Mouse (Mus musculus): Measurements from ENCODE around the gene Hormad2. TPM values are rescaled to one million over a fixed set of nuclear protein-coding genes. Genes with fewer than 3 reads are reported as not detected.

The Hormad2 gene
- total and polyA plus RNA-seq, 3 experiments, result not detected

DNA sequence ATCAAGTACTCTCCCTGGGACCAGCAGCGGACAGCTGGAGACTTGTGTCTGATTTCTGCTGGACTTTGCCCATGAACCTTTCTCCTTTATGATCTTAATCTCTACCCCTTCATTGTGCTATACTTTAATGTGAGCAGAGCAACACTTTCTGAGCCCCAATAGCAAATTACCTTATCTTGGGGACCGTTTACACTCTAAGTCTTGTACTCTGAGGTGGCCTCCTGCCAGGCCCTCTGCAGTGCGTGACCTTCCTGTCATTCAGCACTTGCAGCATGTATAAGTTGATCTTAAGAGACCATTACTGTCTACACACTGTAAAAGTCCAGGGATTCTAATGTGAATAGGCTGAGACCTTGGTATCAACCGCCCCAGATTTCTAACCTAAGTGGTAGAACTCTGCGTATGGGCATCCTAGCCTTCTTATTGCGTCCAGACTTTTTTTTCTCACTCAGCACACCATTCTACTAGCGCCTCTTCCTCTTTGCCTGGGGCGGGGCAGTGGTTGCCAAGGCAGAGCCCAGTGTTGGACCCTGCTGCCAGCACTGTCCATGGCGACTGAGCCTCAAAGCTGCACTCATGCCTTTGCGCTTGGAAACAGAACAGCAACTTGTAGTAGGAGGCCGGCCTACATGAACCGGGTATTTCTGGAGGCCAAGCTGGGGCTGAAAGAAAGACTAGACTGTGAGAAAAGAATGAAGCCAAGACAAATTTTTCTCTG, 11.7 kb upstream of the Hormad2 start:
- H3K27ac ChIP-seq (ENCODE audit: insufficient read depth, low read depth), result no peak overlapping the region
- no peaks in the 10 kb centered on the region for H3K27me3 ChIP-seq (replicated peaks)
- no peak overlapping the region for H3K4me2 ChIP-seq (ENCODE audit: insufficient read depth, low read depth, poor library complexity, severe bottlenecking)
- H3K9me3 ChIP-seq (replicated peaks; ENCODE audit: low read length), result no peaks in the 10 kb centered on the region
- dilution Hi-C loops (cut with MboI; ENCODE audit: extremely low pct_ligation_motif_present, extremely low pct_unique_long_range_greater_than_20kb, low sequenced_read_pairs), result no loop called here
- H3K9ac ChIP-seq (ENCODE audit: insufficient read depth, low read depth), result no peak overlapping the region
- H3K79me2 ChIP-seq (replicated peaks; ENCODE audit: control insufficient read depth, extremely low read depth, insufficient read depth, poor library complexity, severe bottlenecking), result no peaks in the 10 kb centered on the region
- H3K4me3 ChIP-seq (replicated peaks in 1 of 3; ENCODE audit: low read depth in 2 of 3, low read length in 2 of 3, poor library complexity in 1 of 3), result no peak overlapping the region
- no peaks in the 10 kb centered on the region for H3K36me3 ChIP-seq (replicated peaks in 1 of 2; ENCODE audit: control insufficient read depth in 1 of 2, insufficient read depth in 1 of 2, low read length in 1 of 2)
- H3K4me1 ChIP-seq (ENCODE audit: control insufficient read depth in 1 of 2, insufficient read depth in 2 of 2), result peaks cover 2 to 8% of the 10 kb centered on the region in 2 experiments; a peak in 3 of 4 replicates
- no peak for DNase-seq (ENCODE audit: extremely low read depth)
- TF ChIP-seq ETS1 (conservative IDR thresholded peaks at IDR 0.05; ENCODE audit: low read depth, low read length), result no peak
- no peak for TF ChIP-seq MYC (IDR thresholded peaks at IDR 0.05; ENCODE audit: low read depth, low read length)
- no peak for TF ChIP-seq RCOR1 (conservative IDR thresholded peaks at IDR 0.05; ENCODE audit: low read depth, low read length)
- TF ChIP-seq EP300 (IDR thresholded peaks at IDR 0.05; ENCODE audit: low read length), result no peak
- TF ChIP-seq TBP (conservative IDR thresholded peaks at IDR 0.05; ENCODE audit: low read depth, low read length), result no peak
- in situ Hi-C loops (cut with MboI; ENCODE audit: low pct_ligation_motif_present, low pct_unique_long_range_greater_than_20kb, low sequenced_read_pairs), result no loop called here

DNA sequence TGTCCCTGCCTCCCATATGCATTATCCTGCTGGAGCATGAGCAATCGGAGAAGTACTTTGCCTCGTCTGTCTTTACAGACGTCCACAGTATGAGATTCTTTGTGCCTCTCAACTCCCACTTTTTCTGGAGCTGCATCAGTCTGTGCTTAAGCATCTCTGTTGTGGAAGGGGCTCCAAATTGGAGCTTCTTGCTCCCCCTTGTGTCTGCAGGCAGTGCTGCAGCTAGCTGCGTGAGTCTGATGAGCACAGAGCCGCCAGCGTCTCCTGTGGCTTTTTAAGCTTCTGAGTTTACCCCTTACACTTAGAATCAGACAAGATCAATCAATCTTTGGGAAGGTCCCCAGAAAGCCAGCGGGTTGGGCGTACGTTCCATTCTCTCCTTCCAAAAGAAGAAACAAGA, 10.2 kb upstream of the Hormad2 start:
- Histone ChIP-seq H3K4me2 (ENCODE audit: insufficient read depth, low read depth, poor library complexity, severe bottlenecking) (peak overlapping the region; percentile 16; the same call in 1 of the 2 replicates), H3K27ac (ENCODE audit: insufficient read depth, low read depth) (no peak overlapping the region), H3K27me3 (replicated peaks) (no peaks in the 10 kb centered on the region), H3K4me1 (ENCODE audit: control insufficient read depth in 1 of 2, insufficient read depth in 2 of 2) (peaks cover 0 to 8% of the 10 kb centered on the region in 2 experiments; a peak in 3 of 4 replicates), H3K79me2 (replicated peaks; ENCODE audit: control insufficient read depth, extremely low read depth, insufficient read depth, poor library complexity, severe bottlenecking) (no peaks in the 10 kb centered on the region), H3K9ac (ENCODE audit: insufficient read depth, low read depth) (no peak overlapping the region), H3K36me3 (replicated peaks in 1 of 2; ENCODE audit: control insufficient read depth in 1 of 2, insufficient read depth in 1 of 2, low read length in 1 of 2) (no peaks in the 10 kb centered on the region), H3K4me3 (replicated peaks in 1 of 3; ENCODE audit: low read depth in 2 of 3, low read length in 2 of 3, poor library complexity in 1 of 3) (no peak overlapping the region), H3K9me3 (replicated peaks; ENCODE audit: low read length) (no peaks in the 10 kb centered on the region)
- TF ChIP-seq RCOR1 (conservative IDR thresholded peaks at IDR 0.05; ENCODE audit: low read depth, low read length), result no peak
- TF ChIP-seq CTCF (conservative IDR thresholded peaks at IDR 0.05 in 1 of 2, IDR thresholded peaks at IDR 0.05 in 1 of 2; ENCODE audit: low read depth in 2 of 2, low read length in 2 of 2), result peak; percentile 81 to 97
- no peak for TF ChIP-seq BHLHE40 (IDR thresholded peaks at IDR 0.05; ENCODE audit: low read depth, low read length)
- TF ChIP-seq IRF4 (IDR thresholded peaks at IDR 0.05; ENCODE audit: low read depth, low read length), result no peak
- no peak for TF ChIP-seq UBTF (IDR thresholded peaks at IDR 0.05; ENCODE audit: low read depth, low read length)
- no peak for TF ChIP-seq MYC (IDR thresholded peaks at IDR 0.05; ENCODE audit: low read depth, low read length)
- peak; percentile 98 for TF ChIP-seq SMC3 (IDR thresholded peaks at IDR 0.05; ENCODE audit: low read depth, low read length)
- TF ChIP-seq POLR2A (IDR thresholded peaks at IDR 0.05; ENCODE audit: low read depth, low read length), result no peak
- no peak for TF ChIP-seq GABPA (IDR thresholded peaks at IDR 0.05; ENCODE audit: insufficient replicate concordance, low read depth, low read length)
- TF ChIP-seq MAX (IDR thresholded peaks at IDR 0.05; ENCODE audit: low read length), result 0 out of 2 replicates have a peak, but pooled peaks have one; percentile 23
- no peak for TF ChIP-seq ZNF384 (IDR thresholded peaks at IDR 0.05; ENCODE audit: low read depth, low read length)
- TF ChIP-seq JUN (IDR thresholded peaks at IDR 0.05; ENCODE audit: insufficient read depth, low read depth, low read length), result no peak
- peak; percentile 87 for TF ChIP-seq RAD21 (IDR thresholded peaks at IDR 0.05; ENCODE audit: low read depth, low read length)
- no peak for TF ChIP-seq POLR2AphosphoS2 (IDR thresholded peaks at IDR 0.05; ENCODE audit: low read depth, low read length)
- TF ChIP-seq JUND (conservative IDR thresholded peaks at IDR 0.05; ENCODE audit: low read depth, low read length), result no peak
- TF ChIP-seq CHD1 (IDR thresholded peaks at IDR 0.05; ENCODE audit: low read depth, low read length), result no peak
- TF ChIP-seq E2F4 (IDR thresholded peaks at IDR 0.05; ENCODE audit: insufficient replicate concordance, low read depth, low read length), result no peak
- TF ChIP-seq TCF12 (IDR thresholded peaks at IDR 0.05; ENCODE audit: low read depth, low read length), result no peak
- TF ChIP-seq HCFC1 (IDR thresholded peaks at IDR 0.05; ENCODE audit: low read depth, low read length), result no peak
- no peak for TF ChIP-seq ZMIZ1 (IDR thresholded peaks at IDR 0.05; ENCODE audit: low read depth, low read length)
- peak; percentile 69 for TF ChIP-seq ZC3H11A (IDR thresholded peaks at IDR 0.05; ENCODE audit: low read depth, low read length)
- peak; percentile 26; the same call in 1 of the 2 replicates for TF ChIP-seq NRF1 (IDR thresholded peaks at IDR 0.05; ENCODE audit: low read depth, low read length)
- no peak for TF ChIP-seq EP300 (IDR thresholded peaks at IDR 0.05; ENCODE audit: low read length)
- no peak for TF ChIP-seq MAFK (IDR thresholded peaks at IDR 0.05; ENCODE audit: insufficient replicate concordance, low read length)
- no peak for TF ChIP-seq ELF1 (IDR thresholded peaks at IDR 0.05; ENCODE audit: low read depth, low read length)
- TF ChIP-seq ZKSCAN1 (IDR thresholded peaks at IDR 0.05; ENCODE audit: borderline replicate concordance, low read depth, low read length), result no peak
- no peak for TF ChIP-seq MAZ (IDR thresholded peaks at IDR 0.05; ENCODE audit: low read depth, low read length)
- no peak for TF ChIP-seq USF2 (conservative IDR thresholded peaks at IDR 0.05; ENCODE audit: low read depth, low read length)
- in situ Hi-C loops (cut with MboI; ENCODE audit: low pct_ligation_motif_present, low pct_unique_long_range_greater_than_20kb, low sequenced_read_pairs), result no loop called here
- dilution Hi-C loops (cut with MboI; ENCODE audit: extremely low pct_ligation_motif_present, extremely low pct_unique_long_range_greater_than_20kb, low sequenced_read_pairs), result no loop called here
- peak; percentile 75 for DNase-seq (ENCODE audit: extremely low read depth)

Data from CH12.LX (cell line).